ENCODE assay signal across 27 mouse cellular contexts in genomic region chr11:65975871-65976270, GRCm38 (mm10).
DNase-seq lines count a peak whose midpoint lies in the region; ATAC-seq and TF ChIP-seq lines count a peak whose summit lies in the region.
"Had no signal": no experiment of that assay in that cellular context is flagged by ENCODE, and none has a peak within 500 bp of the region (broad histone marks: within the 10 kb centered on the region; RNA-seq: fewer than 3 reads in every experiment).

No protein-coding gene starts in this region.

- 39% methylated on average over 3 of the region's 3 CpGs for WGBS in liver, postnatal 0 days (ENCODE audit: insufficient replicate concordance)
- WGBS in liver, embryonic 12.5 days (ENCODE audit: insufficient replicate concordance), result 26% methylated on average over 3 of the region's 3 CpGs

- peak; percentile 20; the same call in 1 of the 2 replicates for TF ChIP-seq CTCF in liver, postnatal 0 days (IDR thresholded peaks at IDR 0.05; ENCODE audit: low read depth)
- TF ChIP-seq CTCF in ES-Bruce4 (IDR thresholded peaks at IDR 0.05; ENCODE audit: low read depth, low read length), result peak; percentile 43

- no peak overlapping the region for H3K27ac ChIP-seq in liver, postnatal 0 days (ENCODE audit: low read depth)
- no peak overlapping the region for H3K27ac ChIP-seq in liver, embryonic 12.5 days
- H3K27ac ChIP-seq in ES-Bruce4 (ENCODE audit: insufficient read depth, low read length), result no peak overlapping the region
- H3K27ac ChIP-seq: embryonic facial prominence, embryonic 13.5 days; forebrain, embryonic 12.5 days; heart, adult 2 months; heart, embryonic 13.5 days; hindbrain, embryonic 13.5 days; limb, embryonic 12.5 days; liver, embryonic 13.5 days; macrophage; stomach, embryonic 15.5 days had no signal

- no peak overlapping the region for H3K9ac ChIP-seq in liver, postnatal 0 days (replicated peaks)
- H3K9ac ChIP-seq in liver, embryonic 12.5 days, result no peak overlapping the region
- H3K9ac ChIP-seq in ES-Bruce4 (ENCODE audit: low read depth, poor library complexity, severe bottlenecking), result no peak overlapping the region
- H3K9ac ChIP-seq: embryonic facial prominence, embryonic 13.5 days; forebrain, embryonic 12.5 days; heart, embryonic 13.5 days; hindbrain, embryonic 13.5 days; limb, embryonic 12.5 days; liver, embryonic 13.5 days; stomach, embryonic 15.5 days had no signal

- ATAC-seq in liver, postnatal 0 days, result no peak
- ATAC-seq in liver, embryonic 12.5 days, result no peak
- ATAC-seq: CD4-positive, CD25-positive, alpha-beta regulatory T cell, adult 4 months; midbrain, embryonic 16.5 days had no signal

- no peak overlapping the region for H3K4me3 ChIP-seq in liver, postnatal 0 days (ENCODE audit: low read depth, low read length)
- no peak overlapping the region for H3K4me3 ChIP-seq in liver, embryonic 12.5 days
- no peak overlapping the region for H3K4me3 ChIP-seq in ES-Bruce4 (ENCODE audit: low read depth, low read length)
- H3K4me3 ChIP-seq: embryonic facial prominence, embryonic 13.5 days; erythroblast, embryonic 14.5 days; forebrain, embryonic 12.5 days; heart, adult 2 months; heart, embryonic 13.5 days; hindbrain, embryonic 13.5 days; limb, embryonic 12.5 days; liver, embryonic 13.5 days; myocyte; stomach, embryonic 15.5 days had no signal

- DNase-seq in embryo, embryonic 10 days (ENCODE audit: low spot score), result peak; percentile 6
- DNase-seq in embryo, embryonic 11 days, result no peak
- DNase-seq in liver, postnatal 0 days, result no peak
- peak; percentile 8 for DNase-seq in R1 (ENCODE audit: low read depth, low spot score)
- DNase-seq in heart, postnatal 4 days, result no peak
- DNase-seq in layer of hippocampus, adult 9-11 months, result no peak
- DNase-seq: adrenal gland, postnatal 14 days; cerebellum, adult 8-10 months; gastrocnemius, postnatal 36 days; heart, adult 2 months; heart, postnatal 14 days; kidney, postnatal 36 days; liver, embryonic 13.5 days; thymus, postnatal 14 days had no signal

- TF ChIP-seq POLR2A in ES-Bruce4 (IDR thresholded peaks at IDR 0.05; ENCODE audit: insufficient read depth, low read length), result no peak

- no peak for TF ChIP-seq EP300 in liver, postnatal 0 days (IDR thresholded peaks at IDR 0.05; ENCODE audit: low read depth)
- TF ChIP-seq EP300 in ES-Bruce4 (IDR thresholded peaks at IDR 0.05; ENCODE audit: insufficient read depth, low read depth, low read length), result no peak

- no peaks in the 10 kb centered on the region for H3K27me3 ChIP-seq in liver, postnatal 0 days (ENCODE audit: insufficient read depth, low read length)
- H3K27me3 ChIP-seq in liver, embryonic 12.5 days (replicated peaks), result no peaks in the 10 kb centered on the region
- 0 out of 2 replicates have a peak, but pooled peaks cover 1% of the 10 kb centered on the region for H3K27me3 ChIP-seq in ES-Bruce4 (ENCODE audit: control insufficient read depth, insufficient read depth, low read length, poor library complexity, severe bottlenecking)
- H3K27me3 ChIP-seq: embryonic facial prominence, embryonic 13.5 days; forebrain, embryonic 12.5 days; hindbrain, embryonic 13.5 days; limb, embryonic 12.5 days; liver, embryonic 13.5 days; stomach, embryonic 15.5 days had no signal

- H3K4me2 ChIP-seq in liver, postnatal 0 days (ENCODE audit: low read depth, low read length), result no peak overlapping the region
- no peak overlapping the region for H3K4me2 ChIP-seq in liver, embryonic 12.5 days
- H3K4me2 ChIP-seq: embryonic facial prominence, embryonic 13.5 days; forebrain, embryonic 12.5 days; heart, embryonic 13.5 days; hindbrain, embryonic 13.5 days; limb, embryonic 12.5 days; liver, embryonic 13.5 days; stomach, embryonic 15.5 days had no signal

- H3K36me3 ChIP-seq in liver, postnatal 0 days (replicated peaks; ENCODE audit: insufficient read depth, low read length), result no peaks in the 10 kb centered on the region
- H3K36me3 ChIP-seq in liver, embryonic 12.5 days, result no peaks in the 10 kb centered on the region
- no peaks in the 10 kb centered on the region for H3K36me3 ChIP-seq in ES-Bruce4 (ENCODE audit: control insufficient read depth, insufficient read depth, low read length, poor library complexity, severe bottlenecking)
- H3K36me3 ChIP-seq: embryonic facial prominence, embryonic 13.5 days; forebrain, embryonic 12.5 days; heart, embryonic 13.5 days; hindbrain, embryonic 13.5 days; limb, embryonic 12.5 days; liver, embryonic 13.5 days; stomach, embryonic 15.5 days had no signal

- no peaks in the 10 kb centered on the region for H3K9me3 ChIP-seq in liver, postnatal 0 days (ENCODE audit: low read length)
- H3K9me3 ChIP-seq in liver, embryonic 12.5 days (replicated peaks), result no peaks in the 10 kb centered on the region
- no peaks in the 10 kb centered on the region for H3K9me3 ChIP-seq in ES-Bruce4 (replicated peaks; ENCODE audit: control insufficient read depth, insufficient read depth, low read length, poor library complexity, severe bottlenecking)
- H3K9me3 ChIP-seq: embryonic facial prominence, embryonic 13.5 days; forebrain, embryonic 12.5 days; heart, embryonic 13.5 days; hindbrain, embryonic 13.5 days; limb, embryonic 12.5 days; liver, embryonic 13.5 days; stomach, embryonic 15.5 days had no signal

- no peaks in the 10 kb centered on the region for H3K4me1 ChIP-seq in liver, postnatal 0 days (ENCODE audit: insufficient read depth)
- H3K4me1 ChIP-seq in liver, embryonic 12.5 days, result no peaks in the 10 kb centered on the region
- no peaks in the 10 kb centered on the region for H3K4me1 ChIP-seq in ES-Bruce4 (ENCODE audit: control insufficient read depth, insufficient read depth, low read length)
- H3K4me1 ChIP-seq: embryonic facial prominence, embryonic 13.5 days; forebrain, embryonic 12.5 days; heart, embryonic 13.5 days; hindbrain, embryonic 13.5 days; limb, embryonic 12.5 days; liver, embryonic 13.5 days; stomach, embryonic 15.5 days had no signal

Comparison
In these comparisons a context has a peak if more than half of its experiments do, and no peak if none do; other contexts are left out.
1. DNase-seq: peak in embryo, embryonic 10 days (single experiment) and R1 (single experiment); none in embryo, embryonic 11 days (single experiment), liver, postnatal 0 days (single experiment), heart, postnatal 4 days (single experiment) and layer of hippocampus, adult 9-11 months (single experiment).